Mouse (Mus musculus) CH12.LX (cell line): Measurements from ENCODE around the gene Hipk2. TPM values are rescaled to one million over a fixed set of nuclear protein-coding genes. Genes with fewer than 3 reads are reported as not detected.

ENCODE experiments used
- DNase-seq: peaks from one replicate; pipeline ENCODE4 v3.0.0-alpha.2; 2013; ENCODE audit errors: extremely low read depth
- H3K27ac ChIP-seq: 2 replicates; pipeline ENCODE4 v1.5.1; 2012; ENCODE audit warnings: low read depth, mild to moderate bottlenecking, control low read depth, moderate library complexity; ENCODE audit not compliant: insufficient read depth
- H3K27me3 ChIP-seq: replicated peaks from 2 replicates; pipeline ENCODE3; 2012; ENCODE audit warnings: inconsistent platforms
- H3K36me3 ChIP-seq, 2 experiments: replicated peaks in 1 of 2; 2 replicates each; pipeline versions ENCODE3 to v1.6.1; 2012; ENCODE audit warnings: inconsistent platforms in 1 of 2, low read length in 1 of 2, mild to moderate bottlenecking in 1 of 2, mixed read lengths in 1 of 2, moderate library complexity in 1 of 2; ENCODE audit not compliant: control insufficient read depth in 1 of 2, insufficient read depth in 1 of 2
- H3K4me1 ChIP-seq, 2 experiments: 2 replicates each; pipeline ENCODE4 v1.6.1; 2012; ENCODE audit warnings: inconsistent platforms in 1 of 2, moderate library complexity in 1 of 2; ENCODE audit not compliant: insufficient read depth in 2 of 2, control insufficient read depth in 1 of 2
- H3K4me2 ChIP-seq: 2 replicates; pipeline ENCODE4 v1.6.1; 2012; ENCODE audit warnings: low read depth, mild to moderate bottlenecking, control low read depth; ENCODE audit not compliant: poor library complexity, insufficient read depth, severe bottlenecking
- H3K4me3 ChIP-seq, 3 experiments: fragments of 150-350 bp in 1 of 3; sonication (generic) in 1 of 3; replicated peaks in 1 of 3; 2 replicates each; pipeline versions ENCODE3 to v1.5.1; 2011 to 2012; ENCODE audit warnings: low read depth in 2 of 3, low read length in 2 of 3, mild to moderate bottlenecking in 2 of 3, moderate library complexity in 2 of 3, control low read depth in 1 of 3, improper control_type of control experiment in 1 of 3, inconsistent platforms in 1 of 3, mixed read lengths in 1 of 3; ENCODE audit not compliant: poor library complexity in 1 of 3
- H3K79me2 ChIP-seq: replicated peaks from 2 replicates; pipeline ENCODE4 v1.6.1; 2012; ENCODE audit warnings: mild to moderate bottlenecking, moderate library complexity; ENCODE audit not compliant: control insufficient read depth, poor library complexity, insufficient read depth, severe bottlenecking; ENCODE audit errors: extremely low read depth
- H3K9ac ChIP-seq: 2 replicates; pipeline ENCODE4 v1.6.1; 2012; ENCODE audit warnings: low read depth, mild to moderate bottlenecking, control low read depth, moderate library complexity; ENCODE audit not compliant: insufficient read depth
- H3K9me3 ChIP-seq: replicated peaks from 2 replicates; pipeline ENCODE3; 2012; ENCODE audit warnings: low read length, inconsistent platforms, mixed read lengths
- CHD2 ChIP-seq: IDR thresholded peaks from 2 replicates; pipeline ENCODE4 v1.6.1; 2011; ENCODE audit warnings: low read length, improper control_type of control experiment
- ELF1 ChIP-seq: IDR thresholded peaks from 2 replicates; pipeline ENCODE4 v1.6.1; 2014; ENCODE audit warnings: low read depth, mild to moderate bottlenecking, inconsistent platforms, low read length, improper control_type of control experiment
- EP300 ChIP-seq: IDR thresholded peaks from 2 replicates; pipeline ENCODE4 v1.6.1; 2011; ENCODE audit warnings: low read length, improper control_type of control experiment
- ETS1 ChIP-seq: conservative IDR thresholded peaks from 2 replicates; pipeline ENCODE4 v1.6.1; 2012; ENCODE audit warnings: low read depth, mild to moderate bottlenecking, inconsistent platforms, low read length, improper control_type of control experiment, moderate library complexity
- HCFC1 ChIP-seq: IDR thresholded peaks from 2 replicates; pipeline ENCODE4 v1.6.1; 2012; ENCODE audit warnings: low read depth, mild to moderate bottlenecking, inconsistent platforms, low read length, improper control_type of control experiment
- JUND ChIP-seq: conservative IDR thresholded peaks from 2 replicates; pipeline ENCODE4 v1.6.1; 2011; ENCODE audit warnings: low read depth, low read length, improper control_type of control experiment
- MAFK ChIP-seq: IDR thresholded peaks from 2 replicates; pipeline ENCODE4 v1.6.1; 2011; ENCODE audit warnings: low read length, improper control_type of control experiment; ENCODE audit not compliant: insufficient replicate concordance
- MAX ChIP-seq: IDR thresholded peaks from 2 replicates; pipeline ENCODE4 v1.6.1; 2011; ENCODE audit warnings: low read length, improper control_type of control experiment
- MAZ ChIP-seq: IDR thresholded peaks from 2 replicates; pipeline ENCODE4 v1.6.1; 2012; ENCODE audit warnings: low read depth, mild to moderate bottlenecking, inconsistent platforms, low read length, improper control_type of control experiment, moderate library complexity
- MEF2A ChIP-seq: IDR thresholded peaks from 2 replicates; pipeline ENCODE4 v1.6.1; 2014; ENCODE audit warnings: low read depth, mild to moderate bottlenecking, inconsistent platforms, low read length, improper control_type of control experiment, borderline replicate concordance
- NELFE ChIP-seq: IDR thresholded peaks from 2 replicates; pipeline ENCODE4 v1.6.1; 2011; ENCODE audit warnings: low read depth, low read length, improper control_type of control experiment
- PAX5 ChIP-seq: IDR thresholded peaks from 2 replicates; pipeline ENCODE4 v1.6.1; 2012; ENCODE audit warnings: low read length, inconsistent platforms, mixed read lengths
- RAD21 ChIP-seq: IDR thresholded peaks from 2 replicates; pipeline ENCODE4 v1.6.1; 2011; ENCODE audit warnings: low read depth, mild to moderate bottlenecking, low read length, improper control_type of control experiment, moderate library complexity
- RCOR1 ChIP-seq: conservative IDR thresholded peaks from 2 replicates; pipeline ENCODE4 v1.6.1; 2012; ENCODE audit warnings: low read depth, mild to moderate bottlenecking, inconsistent platforms, low read length, improper control_type of control experiment
- SMC3 ChIP-seq: IDR thresholded peaks from 2 replicates; pipeline ENCODE4 v1.6.1; 2011; ENCODE audit warnings: low read depth, low read length, improper control_type of control experiment
- TBP ChIP-seq: conservative IDR thresholded peaks from 2 replicates; pipeline ENCODE4 v1.6.1; 2011; ENCODE audit warnings: low read depth, low read length, improper control_type of control experiment
- TCF12 ChIP-seq: IDR thresholded peaks from 2 replicates; pipeline ENCODE4 v1.6.1; 2014; ENCODE audit warnings: low read depth, mild to moderate bottlenecking, inconsistent platforms, low read length, improper control_type of control experiment
- USF1 ChIP-seq: IDR thresholded peaks from 2 replicates; pipeline ENCODE4 v1.6.1; 2014; ENCODE audit warnings: low read depth, mild to moderate bottlenecking, inconsistent platforms, low read length, improper control_type of control experiment
- USF2 ChIP-seq: conservative IDR thresholded peaks from 2 replicates; pipeline ENCODE4 v1.6.1; 2011; ENCODE audit warnings: low read depth, low read length, improper control_type of control experiment
- ZMIZ1 ChIP-seq: IDR thresholded peaks from 2 replicates; pipeline ENCODE4 v1.6.1; 2012; ENCODE audit warnings: low read depth, mild to moderate bottlenecking, inconsistent platforms, low read length, improper control_type of control experiment
- dilution Hi-C: fragments of 300-500 bp; cut with MboI; formaldehyde crosslinking; loops from 2 replicates; pipeline ENCODE4 v1.14.3; 2020; ENCODE audit warnings: low sequenced_read_pairs; ENCODE audit not compliant: extremely low pct_unique_long_range_greater_than_20kb, extremely low pct_ligation_motif_present
- in situ Hi-C: fragments of 300-500 bp; cut with MboI; formaldehyde crosslinking; loops from 3 replicates; pipeline ENCODE4 v1.14.3; 2019; ENCODE audit warnings: low sequenced_read_pairs, low pct_ligation_motif_present, low pct_unique_long_range_greater_than_20kb, mixed read lengths
- polyA plus RNA-seq: library from polyadenylated mRNA; unstranded; fragments of >175 nt; gene quantifications from 2 replicates; pipeline ENCODE4 v1.2.1, GENCODE M21; 2012; ENCODE audit warnings: low read depth; ENCODE audit not compliant: insufficient read length
- total RNA-seq, 2 experiments: library from RNA; depleted of rRNA; stranded (reverse); fragments of 300-350 nt in 1 of 2; fragments of >200 nt in 1 of 2; gene quantifications; 2 replicates each; pipeline ENCODE4 v1.2.3; 2012 to 2014

The Hipk2 gene
- total and polyA plus RNA-seq, 3 experiments, result 1.6 to 5.3 (median 2.6) TPM

GRCm38 (mm10) chr6:38756968-38757367 lies 119.0 kb downstream of the Hipk2 start:
- no peak for DNase-seq
- peaks cover 6 to 27% of the 10 kb centered on the region in 2 experiments for H3K4me1 ChIP-seq
- in situ Hi-C loops (no loop called here), dilution Hi-C loops (no loop called here)
- no peak overlapping the region for H3K9ac ChIP-seq
- no peak overlapping the region for H3K27ac ChIP-seq
- no peaks in the 10 kb centered on the region for H3K36me3 ChIP-seq
- no peaks in the 10 kb centered on the region for H3K9me3 ChIP-seq
- no peak overlapping the region for H3K4me3 ChIP-seq
- no peaks in the 10 kb centered on the region for H3K27me3 ChIP-seq
- no peak for TF ChIP-seq ETS1
- no peak for TF ChIP-seq SMC3
- TF ChIP-seq MEF2A, result no peak
- TF ChIP-seq ZMIZ1, result no peak
- TF ChIP-seq EP300, result no peak
- TF ChIP-seq TBP, result no peak
- TF ChIP-seq PAX5, result no peak
- TF ChIP-seq MAFK, result no peak
- no peak for TF ChIP-seq RCOR1
- no peak for TF ChIP-seq CHD2
- TF ChIP-seq MAZ, result no peak
- no peak for TF ChIP-seq USF1
- TF ChIP-seq HCFC1, result no peak
- no peak for TF ChIP-seq NELFE
- H3K4me2 ChIP-seq, result no peak overlapping the region
- H3K79me2 ChIP-seq, result no peaks in the 10 kb centered on the region

GRCm38 (mm10) chr6:38755961-38756360 lies 120.0 kb downstream of the Hipk2 start:
- Histone ChIP-seq H3K9ac (no peak overlapping the region), H3K36me3 (no peaks in the 10 kb centered on the region), H3K27me3 (no peaks in the 10 kb centered on the region), H3K4me1 (peaks cover 6 to 23% of the 10 kb centered on the region in 2 experiments), H3K79me2 (no peaks in the 10 kb centered on the region), H3K4me3 (no peak overlapping the region), H3K4me2 (no peak overlapping the region), H3K9me3 (no peaks in the 10 kb centered on the region), H3K27ac (no peak overlapping the region)
- no peak for TF ChIP-seq JUND
- no peak for TF ChIP-seq MAFK
- TF ChIP-seq TCF12, result no peak
- no peak for TF ChIP-seq USF2
- no peak for TF ChIP-seq HCFC1
- TF ChIP-seq MAX, result no peak
- TF ChIP-seq MAZ, result no peak
- TF ChIP-seq ELF1, result no peak
- no peak for TF ChIP-seq RAD21
- TF ChIP-seq SMC3, result no peak
- dilution Hi-C loops (no loop called here), in situ Hi-C loops (no loop called here)
- no peak for DNase-seq
